Mouse (Mus musculus) left cerebral cortex, postnatal 4 days (tissue): ENCODE data around the gene Gabarapl1. TPM values are rescaled to one million over a fixed set of nuclear protein-coding genes. Genes with fewer than 3 reads are reported as not detected.

Experiments
- total RNA-seq, 2 experiments: library from RNA; stranded (reverse); gene quantifications; 2 replicates each; pipeline ENCODE4 v1.2.3; 2021

Gabarapl1 gene
- total RNA-seq, 2 experiments from 2014 or later: 206 to 217 TPM

Other genes with a start within 250 kb of the Gabarapl1 start
- gene 4922502D21Rik, start 201.4 kb upstream of the Gabarapl1 start, total RNA-seq: not detected
- gene Clec12a, start 190.5 kb upstream of the Gabarapl1 start, total RNA-seq: under 1 TPM in 1 of 2 experiments, not detected in 1; 0.28 TPM
- not detected for gene Clec12b, start 147.3 kb upstream of the Gabarapl1 start, total RNA-seq
- gene Clec1b, start 135.9 kb upstream of the Gabarapl1 start, total RNA-seq: under 1 TPM in 1 of 2 experiments, not detected in 1; 0.68 TPM
- gene Clec9a, start 124.3 kb upstream of the Gabarapl1 start, total RNA-seq: not detected
- gene Clec1a, start 81.2 kb upstream of the Gabarapl1 start, total RNA-seq: 1 to 10 TPM; 1.3 to 2.1 TPM
- not detected for gene Olr1, start 26.0 kb upstream of the Gabarapl1 start, total RNA-seq
- not detected for gene Tmem52b, start 20.6 kb upstream of the Gabarapl1 start, total RNA-seq
- gene Klre1, start 44.7 kb downstream of the Gabarapl1 start, total RNA-seq: not detected
- gene Klrd1, start 58.6 kb downstream of the Gabarapl1 start, total RNA-seq: not detected
- gene Klrk1, start 90.7 kb downstream of the Gabarapl1 start, total RNA-seq: not detected
- not detected for gene Klrc3, start 110.2 kb downstream of the Gabarapl1 start, total RNA-seq
- gene Klrc2, start 127.5 kb downstream of the Gabarapl1 start, total RNA-seq: not detected
- not detected for gene Klrc1, start 145.8 kb downstream of the Gabarapl1 start, total RNA-seq
- not detected for gene Klri1, start 184.0 kb downstream of the Gabarapl1 start, total RNA-seq
- not detected for gene Klri2, start 207.3 kb downstream of the Gabarapl1 start, total RNA-seq